Mouse (Mus musculus) thymus, postnatal 36 days (tissue): Measurements from ENCODE around the gene Psmc6.

ENCODE experiments used
- DNase-seq, 2 experiments: peaks; one replicate each; pipeline ENCODE4 v3.0.0; 2022; ENCODE audit warnings: mixed read lengths in 2 of 2

Gene Psmc6

DNA sequence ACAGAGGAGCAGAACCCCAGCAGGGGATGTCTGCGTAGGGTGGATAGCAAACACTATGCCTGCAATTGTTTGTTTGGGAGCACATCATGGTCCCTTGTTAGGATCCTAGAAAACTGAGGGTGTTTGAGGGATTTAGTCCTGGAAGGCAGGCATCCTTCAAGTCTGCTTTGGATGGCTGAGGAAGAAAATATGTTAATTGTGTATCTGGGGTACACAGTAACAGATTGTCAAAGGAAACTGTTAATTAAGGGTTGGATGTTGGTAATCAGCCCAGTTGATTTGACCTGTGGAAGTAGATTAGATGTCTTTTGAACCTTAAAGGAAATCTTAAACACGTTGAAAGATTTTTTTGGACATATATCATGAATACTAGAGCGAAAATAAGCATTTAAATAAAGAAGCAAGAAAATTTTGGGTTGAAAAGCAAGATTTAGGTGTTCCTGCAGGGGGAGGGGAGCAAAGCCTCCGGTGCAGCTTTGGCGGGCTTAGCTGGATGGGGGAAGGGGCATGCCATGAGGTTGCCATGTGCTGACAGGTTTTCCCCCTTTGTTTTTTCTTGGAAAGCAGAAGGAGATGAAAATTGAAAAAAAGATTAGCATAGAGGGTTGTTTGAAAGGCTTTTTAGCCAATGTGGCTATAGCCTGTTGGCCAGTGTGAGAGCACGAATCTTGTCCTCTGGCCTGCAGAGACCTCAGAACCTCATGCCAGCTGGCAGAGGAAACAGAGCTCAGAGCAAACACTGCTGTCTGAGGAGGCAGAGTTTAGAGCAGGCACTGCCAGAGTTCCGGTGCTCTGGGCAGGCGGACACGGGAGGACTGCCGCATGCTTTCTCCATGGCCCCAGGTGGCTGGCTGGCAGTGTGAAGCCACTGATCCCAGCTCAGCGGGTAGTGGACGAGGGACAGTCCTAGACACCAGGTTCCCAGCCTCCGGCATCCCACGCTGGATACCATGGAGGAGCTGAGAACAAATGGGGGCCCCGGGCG is 34.9 kb downstream of the Psmc6 start:
- no peak for DNase-seq

DNA sequence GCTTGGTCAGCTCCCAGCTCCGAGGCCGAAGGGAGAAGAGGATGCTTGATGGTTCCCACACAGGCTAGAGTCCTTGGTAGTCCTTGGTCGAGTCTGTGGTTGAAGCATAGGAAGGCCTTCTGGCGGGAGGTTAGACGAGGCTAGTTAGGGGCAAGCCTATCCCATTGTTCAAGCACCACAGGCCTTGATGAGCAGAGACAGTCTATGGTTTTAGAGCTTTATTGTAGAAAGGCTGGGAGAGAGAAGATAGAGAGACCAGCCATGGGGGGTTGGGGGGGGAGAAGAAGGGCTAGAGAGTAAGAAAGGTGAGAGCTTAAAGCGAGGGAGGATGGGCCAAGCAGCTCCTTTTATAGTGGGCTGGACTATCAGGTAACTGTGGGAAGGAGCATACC is 35.6 kb downstream of the Psmc6 start:
- no peak for DNase-seq

DNA sequence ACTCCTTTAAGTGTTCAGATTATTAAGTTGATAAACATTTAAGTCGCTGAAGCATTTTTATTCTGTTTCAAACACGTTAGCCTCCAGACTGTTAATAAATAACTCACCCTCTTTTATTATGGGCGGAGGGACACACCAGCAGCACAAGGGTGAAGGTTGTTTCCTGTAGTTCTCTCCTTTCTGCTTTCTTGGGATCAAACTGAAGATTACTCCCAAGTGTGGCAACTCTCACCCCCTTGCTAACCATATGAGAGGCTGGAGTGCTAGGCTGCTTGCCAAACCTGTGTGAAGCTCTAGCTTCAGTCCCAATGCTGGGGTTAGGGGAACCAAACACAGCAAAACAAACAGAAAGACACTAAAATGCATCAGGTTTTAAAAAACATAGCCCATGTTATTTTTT is 49.2 kb downstream of the Psmc6 start:
- no peak for DNase-seq

DNA sequence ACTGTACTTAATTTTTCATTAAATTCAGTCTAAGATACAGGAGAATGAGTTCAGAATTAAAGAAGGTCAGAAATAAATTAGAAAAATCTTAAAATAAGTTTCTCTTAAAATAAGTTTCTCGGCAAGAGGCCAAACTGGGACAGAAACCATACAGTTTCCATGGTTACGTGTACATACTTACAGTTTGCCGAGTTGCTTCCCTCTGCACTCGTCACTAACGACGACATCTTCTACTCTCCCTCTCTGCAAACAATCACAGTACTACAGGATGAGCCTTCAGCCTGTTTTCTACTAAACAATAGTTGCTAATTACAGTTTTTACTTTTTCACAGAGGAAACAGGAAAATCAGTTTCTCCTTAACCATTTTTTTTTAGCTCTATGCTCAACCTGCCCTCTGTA is 51.2 kb downstream of the Psmc6 start:
- DNase-seq: no peak

DNA sequence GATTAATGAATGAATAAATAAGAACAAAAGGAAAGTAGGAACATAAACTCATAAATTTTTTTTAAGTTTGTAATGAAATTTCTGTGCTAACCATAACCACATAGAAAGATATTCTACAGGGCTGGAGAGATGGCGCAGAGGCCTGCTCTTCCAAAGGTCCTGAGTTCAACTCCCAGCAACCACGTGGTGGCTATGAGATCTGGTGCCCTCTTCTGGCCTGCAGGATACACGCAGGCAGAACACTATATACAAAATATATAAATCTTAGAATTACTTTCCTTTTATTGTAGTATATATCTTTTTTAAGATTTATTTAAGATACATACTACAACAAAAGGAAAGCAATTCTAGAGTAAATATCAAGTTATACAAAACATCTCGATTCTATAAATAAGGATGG is 53.3 kb downstream of the Psmc6 start:
- no peak for DNase-seq

GRCm38 (mm10) chr14:45385596-45385995 is 56.0 kb downstream of the Psmc6 start:
- no peak for DNase-seq

- DNase-seq: no peak
These were observed 57.9 kb downstream of the Psmc6 start for GRCm38 (mm10) chr14:45387480-45387879.

DNA sequence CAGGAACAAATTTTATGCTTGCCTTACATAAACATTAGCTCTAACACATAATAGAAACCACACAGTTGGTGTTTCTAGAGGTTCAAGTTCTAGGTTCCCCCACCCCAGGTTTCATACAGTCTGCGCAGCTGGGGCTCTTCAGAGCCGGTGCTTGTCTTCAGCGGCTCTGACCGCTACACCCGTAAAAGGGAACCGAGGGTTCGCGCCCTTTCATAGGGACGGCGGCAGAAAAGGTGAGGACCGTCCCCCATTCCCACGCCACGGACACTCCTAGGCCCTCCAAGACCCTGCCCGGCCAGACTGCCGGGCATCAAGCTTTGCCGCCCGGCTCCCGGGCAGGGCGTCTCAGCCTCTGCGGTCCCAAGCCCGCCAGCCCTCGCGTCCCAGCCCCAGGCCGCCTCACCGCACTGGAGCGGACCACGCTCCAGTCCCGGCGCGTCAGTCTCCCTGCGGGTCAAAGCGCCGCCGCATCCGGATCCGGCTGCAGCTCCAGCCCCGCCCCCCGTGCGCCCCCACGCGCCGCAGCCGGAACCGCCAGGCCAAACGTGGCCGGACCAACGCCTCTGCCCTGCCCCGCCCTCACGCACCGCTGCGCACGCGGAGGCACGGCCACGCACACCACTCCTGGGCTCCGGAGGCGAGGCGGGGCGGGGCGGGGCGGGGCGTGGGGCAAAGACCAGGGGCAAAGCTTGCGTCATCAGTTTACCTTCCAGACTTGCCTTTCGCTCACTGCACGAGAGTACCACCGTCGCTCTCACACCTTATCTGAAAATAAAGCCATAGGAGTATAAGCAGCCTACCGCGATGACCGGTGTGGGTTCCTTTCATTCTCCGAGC is 59.0 kb downstream of the Psmc6 start:
- peak; percentile 80 to 86 for DNase-seq

GRCm38 (mm10) chr14:45389194-45389593 is 59.6 kb downstream of the Psmc6 start:
- DNase-seq: no peak
